Mouse (Mus musculus) forebrain, embryonic 16.5 days (tissue): ENCODE data around the gene Tnfrsf1b. TPM values are rescaled to one million over a fixed set of nuclear protein-coding genes. Genes with fewer than 3 reads are reported as not detected.

ENCODE experiments used
- ATAC-seq: fragments of 200-750 bp; cut with Nextera tagmentation; 2 replicates; pipeline ENCODE4 v1.8.0; 2017; ENCODE audit warnings: mild to moderate bottlenecking, moderate library complexity
- H3K27ac ChIP-seq: fragments of 300-500 bp; sonication (generic); 2 replicates; pipeline ENCODE4 v1.5.1; 2014; ENCODE audit warnings: low read length, control low read depth
- H3K27me3 ChIP-seq: fragments of 300-500 bp; sonication (generic); replicated peaks from 2 replicates; pipeline ENCODE4 v1.6.1; 2014; ENCODE audit warnings: low read length; ENCODE audit not compliant: control insufficient read depth, insufficient read depth
- H3K36me3 ChIP-seq: fragments of 300-500 bp; sonication (generic); 2 replicates; pipeline ENCODE4 v1.6.1; 2014; ENCODE audit not compliant: control insufficient read depth, insufficient read depth
- H3K4me1 ChIP-seq: fragments of 300-500 bp; sonication (generic); replicated peaks from 2 replicates; pipeline ENCODE4 v1.6.1; 2014; ENCODE audit warnings: low read length; ENCODE audit not compliant: control insufficient read depth, insufficient read depth
- H3K4me2 ChIP-seq: fragments of 300-500 bp; sonication (generic); 2 replicates; pipeline ENCODE4 v1.6.1; 2014; ENCODE audit warnings: mild to moderate bottlenecking, low read length, control low read depth
- H3K4me3 ChIP-seq: fragments of 300-500 bp; sonication (generic); replicated peaks from 2 replicates; pipeline ENCODE4 v1.5.1; 2014; ENCODE audit warnings: mild to moderate bottlenecking, low read length, control low read depth
- H3K9ac ChIP-seq: fragments of 300-500 bp; sonication (generic); replicated peaks from 2 replicates; pipeline ENCODE4 v1.6.1; 2014; ENCODE audit warnings: low read depth, low read length, control low read depth
- H3K9me3 ChIP-seq: fragments of 300-500 bp; sonication (generic); 2 replicates; pipeline ENCODE4 v1.6.1; 2016; ENCODE audit warnings: low read length; ENCODE audit not compliant: control insufficient read depth
- WGBS: fragments of 180-500 bp; shearing (Covaris S2); extraction: QIAGEN DNeasy Blood & Tissue Kit; methylation state at CpG from one replicate; pipeline ENCODE4 v1.1.7; 2014; 5-methylcytosine and 5-hydroxymethylcytosine counted together
- polyA plus RNA-seq: library from polyadenylated mRNA; unstranded; fragments of >200 nt; fragmentation: Nextera tagmentation; extraction: Ambion mirVana; gene quantifications from 2 replicates; pipeline ENCODE4 v1.2.1, GENCODE M21; 2015

The Tnfrsf1b gene
- polyA plus RNA-seq, 1 experiment from 2014 or later, result 2.4 TPM

GRCm38 (mm10) chr4:145278231-145278630 lies 31.6 kb upstream of the Tnfrsf1b start:
- no peak for ATAC-seq
- Histone ChIP-seq H3K9ac (no peak overlapping the region), H3K27ac (no peak overlapping the region), H3K36me3 (no peaks in the 10 kb centered on the region), H3K4me1 (no peaks in the 10 kb centered on the region), H3K27me3 (no peaks in the 10 kb centered on the region), H3K9me3 (0 out of 2 replicates have a peak, but pooled peaks cover 2% of the 10 kb centered on the region), H3K4me3 (no peak overlapping the region), H3K4me2 (no peak overlapping the region)
- WGBS, result 90% methylated on average over 2 of the region's 2 CpGs

- no peak overlapping the region for H3K4me3 ChIP-seq
- WGBS, result 84% methylated on average over 6 of the region's 6 CpGs
- no peak overlapping the region for H3K27ac ChIP-seq
- no peak overlapping the region for H3K9ac ChIP-seq
- no peaks in the 10 kb centered on the region for H3K27me3 ChIP-seq
- 0 out of 2 replicates have a peak, but pooled peaks cover 2% of the 10 kb centered on the region for H3K9me3 ChIP-seq
- no peaks in the 10 kb centered on the region for H3K4me1 ChIP-seq
- H3K36me3 ChIP-seq, result no peaks in the 10 kb centered on the region
- no peak for ATAC-seq
- H3K4me2 ChIP-seq, result no peak overlapping the region
Measured at GRCm38 (mm10) chr4:145276368-145277249, 29.9 kb upstream of the Tnfrsf1b start.

GRCm38 (mm10) chr4:145274887-145275286 lies 28.2 kb upstream of the Tnfrsf1b start:
- Histone ChIP-seq H3K9ac (no peak overlapping the region), H3K4me2 (no peak overlapping the region), H3K36me3 (no peaks in the 10 kb centered on the region), H3K27ac (no peak overlapping the region), H3K27me3 (no peaks in the 10 kb centered on the region), H3K4me1 (no peaks in the 10 kb centered on the region), H3K4me3 (no peak overlapping the region), H3K9me3 (0 out of 2 replicates have a peak, but pooled peaks cover 2% of the 10 kb centered on the region)
- no peak for ATAC-seq
- WGBS, result 91% methylated on average over 5 of the region's 5 CpGs

GRCm38 (mm10) chr4:145273923-145274322 lies 27.3 kb upstream of the Tnfrsf1b start:
- Histone ChIP-seq H3K4me3 (no peak overlapping the region), H3K9ac (no peak overlapping the region), H3K9me3 (no peaks in the 10 kb centered on the region), H3K4me2 (no peak overlapping the region), H3K27me3 (no peaks in the 10 kb centered on the region), H3K36me3 (no peaks in the 10 kb centered on the region), H3K27ac (no peak overlapping the region), H3K4me1 (no peaks in the 10 kb centered on the region)
- no peak for ATAC-seq
- WGBS, result 85% methylated on average over 5 of the region's 5 CpGs

- WGBS, result 66% methylated on average over 1 of the region's 1 CpGs
- H3K27me3 ChIP-seq, result no peaks in the 10 kb centered on the region
- no peak for ATAC-seq
Measured at GRCm38 (mm10) chr4:145272763-145273162, 26.1 kb upstream of the Tnfrsf1b start.

GRCm38 (mm10) chr4:145271634-145272033 lies 25.0 kb upstream of the Tnfrsf1b start:
- ATAC-seq, result no peak
- Histone ChIP-seq H3K27ac (no peak overlapping the region), H3K4me2 (no peak overlapping the region), H3K27me3 (no peaks in the 10 kb centered on the region), H3K4me1 (no peaks in the 10 kb centered on the region), H3K9me3 (no peaks in the 10 kb centered on the region), H3K4me3 (no peak overlapping the region), H3K36me3 (no peaks in the 10 kb centered on the region), H3K9ac (no peak overlapping the region)
- 86% methylated on average over 4 of the region's 4 CpGs for WGBS

More at GRCm38 (mm10) chr4:145272763-145273162, 26.1 kb upstream of the Tnfrsf1b start:
- Histone ChIP-seq H3K36me3 (no peaks in the 10 kb centered on the region), H3K27ac (no peak overlapping the region), H3K4me2 (no peak overlapping the region), H3K4me3 (no peak overlapping the region), H3K9me3 (no peaks in the 10 kb centered on the region), H3K9ac (no peak overlapping the region), H3K4me1 (no peaks in the 10 kb centered on the region)

GRCm38 (mm10) chr4:145270136-145270535 lies 23.5 kb upstream of the Tnfrsf1b start:
- H3K4me1 ChIP-seq, result no peaks in the 10 kb centered on the region
- no peak for ATAC-seq
- no peaks in the 10 kb centered on the region for H3K27me3 ChIP-seq
- no peak overlapping the region for H3K27ac ChIP-seq
- no peak overlapping the region for H3K4me2 ChIP-seq
- no peak overlapping the region for H3K9ac ChIP-seq
- H3K9me3 ChIP-seq, result no peaks in the 10 kb centered on the region
- WGBS, result 89% methylated on average over 5 of the region's 5 CpGs
- H3K36me3 ChIP-seq, result no peaks in the 10 kb centered on the region
- no peak overlapping the region for H3K4me3 ChIP-seq

GRCm38 (mm10) chr4:145267631-145268110 lies 21.0 kb upstream of the Tnfrsf1b start:
- H3K4me1 ChIP-seq, result no peaks in the 10 kb centered on the region
- no peak for ATAC-seq
- no peak overlapping the region for H3K27ac ChIP-seq
- 76% methylated on average over 4 of the region's 4 CpGs for WGBS
- no peaks in the 10 kb centered on the region for H3K36me3 ChIP-seq
- no peaks in the 10 kb centered on the region for H3K9me3 ChIP-seq
- no peak overlapping the region for H3K4me3 ChIP-seq
- no peak overlapping the region for H3K4me2 ChIP-seq
- no peaks in the 10 kb centered on the region for H3K27me3 ChIP-seq
- no peak overlapping the region for H3K9ac ChIP-seq

- no peak for ATAC-seq
- Histone ChIP-seq H3K4me1 (no peaks in the 10 kb centered on the region), H3K4me3 (no peak overlapping the region)
Measured at GRCm38 (mm10) chr4:145266505-145266904, 19.8 kb upstream of the Tnfrsf1b start.

More at GRCm38 (mm10) chr4:145266505-145266904, 19.8 kb upstream of the Tnfrsf1b start:
- Histone ChIP-seq H3K27me3 (no peaks in the 10 kb centered on the region), H3K27ac (no peak overlapping the region), H3K4me2 (no peak overlapping the region), H3K9me3 (no peaks in the 10 kb centered on the region), H3K36me3 (no peaks in the 10 kb centered on the region), H3K9ac (no peak overlapping the region)
- WGBS, result 85% methylated on average over 4 of the region's 4 CpGs
